Mouse (Mus musculus) adrenal gland, postnatal 25 days (tissue): ENCODE results near the gene Prkd1. TPM values are rescaled to one million over a fixed set of nuclear protein-coding genes. Genes with fewer than 3 reads are reported as not detected.
"Not testable (repeated sequence)": the region's sequence is repeated elsewhere in the genome, so short reads cannot be mapped to it uniquely, and the experiment has no call there.

ENCODE experiments used
- DNase-seq: peaks from one replicate; pipeline ENCODE4 v3.0.0; 2021; ENCODE audit warnings: mixed read lengths
- long read RNA-seq: library from polyadenylated mRNA; stranded (forward); transcript quantifications from one replicate; pipeline ENCODE4 v2.0.0, GENCODE M21; 2021
- total RNA-seq: library from RNA; stranded (reverse); gene quantifications from 2 replicates; pipeline ENCODE4 v1.2.3, GENCODE M21; 2021

Gene Prkd1
- total RNA-seq, result 11.9 and 13.4 TPM in 2 replicates
- long read RNA-seq, partial matches to known transcripts, result 1 of 8 reads
- long read RNA-seq, other reads (novel, unspliced or antisense), result 5 of 8 reads

DNA sequence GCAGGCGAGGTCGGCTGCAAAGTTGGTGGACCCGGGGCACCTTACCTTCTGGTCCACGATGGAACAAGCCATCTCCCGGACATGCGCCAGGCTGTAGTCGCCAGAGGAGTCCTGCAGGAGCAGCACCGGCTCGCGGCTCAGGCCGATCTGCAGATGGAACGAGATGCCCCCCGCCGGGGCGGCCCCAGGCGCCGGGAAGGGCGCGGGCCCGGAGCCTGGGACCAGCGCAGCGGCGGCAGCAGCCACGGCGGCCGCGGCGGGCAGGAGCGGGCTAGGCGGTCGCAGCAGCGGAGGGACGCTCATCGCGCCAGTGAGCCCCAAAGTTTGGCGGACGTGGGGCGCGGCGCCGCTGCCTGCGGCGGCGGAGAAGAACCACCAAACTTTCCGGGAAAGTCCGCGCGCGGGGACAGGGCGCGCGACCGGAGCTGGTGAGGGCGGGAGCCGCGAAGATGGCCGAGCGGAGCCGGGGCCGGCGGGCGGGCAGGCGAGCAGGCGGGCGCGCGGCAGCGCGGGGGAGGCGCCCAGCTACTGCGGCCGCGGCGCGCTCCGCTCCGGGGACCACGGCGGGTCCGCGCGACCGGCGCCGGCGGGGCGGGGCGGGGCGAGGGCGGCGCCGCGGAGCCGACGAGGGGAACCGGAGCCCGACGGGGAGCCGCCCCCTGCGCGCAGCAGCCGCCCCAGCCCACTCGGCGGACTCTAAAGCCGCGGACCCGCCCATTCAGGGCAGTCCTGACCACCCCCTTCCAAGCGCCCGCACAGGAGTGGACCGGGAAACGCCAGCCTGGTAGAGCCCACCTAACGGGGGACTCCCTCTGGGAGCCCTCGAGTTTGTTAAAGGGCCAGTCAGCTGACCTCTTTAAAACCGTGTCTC, at the start of gene Prkd1:
Gene Prkd1 (minus strand): TSS at position 428 of the 871 bp plus-strand sequence.
- DNase-seq, result peak; percentile 84

DNA sequence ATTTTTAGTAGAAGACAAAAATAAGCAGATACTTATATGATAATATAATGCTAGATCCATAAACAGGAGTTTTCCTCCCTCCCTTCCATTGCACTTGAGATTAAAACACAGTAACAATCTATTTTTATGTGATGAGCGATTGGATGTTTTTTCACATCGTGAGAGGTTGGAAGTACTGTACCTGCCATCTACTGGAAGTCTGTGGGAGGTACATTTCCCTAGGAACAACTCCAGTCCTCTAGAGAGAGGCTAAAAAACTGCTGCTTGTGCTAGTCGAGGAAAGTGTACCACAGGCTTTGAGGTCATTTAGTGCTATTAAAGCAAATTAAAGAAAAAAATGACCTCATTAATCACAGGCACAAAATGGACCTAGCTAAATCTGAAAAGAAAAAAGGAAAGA, 48.6 kb upstream of the Prkd1 start:
- no peak for DNase-seq

DNA sequence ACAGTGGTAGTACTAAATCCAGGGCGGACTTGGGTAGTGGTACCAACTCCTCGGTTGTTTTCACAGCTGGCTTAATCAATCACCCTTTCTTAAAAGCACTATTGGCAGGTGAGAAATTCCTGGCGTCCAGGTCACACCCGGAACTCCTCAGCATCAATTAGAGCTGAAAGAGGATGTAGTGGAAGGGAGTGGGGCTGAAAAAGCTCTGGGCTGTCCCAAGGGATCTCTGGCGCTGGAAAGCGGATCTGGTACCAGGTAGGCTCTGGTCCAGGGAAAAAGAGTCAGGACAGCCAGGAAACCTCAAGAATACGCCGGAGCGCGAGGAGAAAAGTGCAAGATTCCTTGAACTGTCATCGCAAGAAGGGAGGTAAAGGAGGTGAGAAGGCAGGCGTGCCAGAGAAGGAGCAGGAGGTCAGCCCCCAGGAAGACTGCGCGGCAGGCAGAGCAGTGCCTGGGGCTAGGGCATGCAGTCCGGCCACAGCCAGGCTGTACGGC, 675 bp downstream of the Prkd1 start:
- no peak for DNase-seq

DNA sequence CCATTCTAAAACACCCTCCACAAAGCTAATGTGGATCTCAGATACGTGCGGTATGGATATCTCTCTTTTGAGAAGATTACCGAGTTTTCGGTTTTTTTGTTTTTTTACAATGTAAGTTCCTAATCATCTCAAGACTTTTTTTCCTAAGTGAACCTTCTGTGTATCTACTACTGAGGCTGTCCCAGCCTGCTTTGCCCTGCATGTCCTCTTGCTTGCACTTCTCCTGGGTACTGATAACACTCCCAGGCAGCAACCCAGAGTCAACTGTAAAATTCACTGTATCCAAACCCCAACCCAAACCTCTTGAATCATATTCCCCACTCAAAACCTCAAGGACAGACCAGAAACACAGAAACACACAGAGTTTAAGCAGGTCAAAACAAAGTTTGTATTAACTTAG, 2.0 kb downstream of the Prkd1 start:
- DNase-seq, result no peak

DNA sequence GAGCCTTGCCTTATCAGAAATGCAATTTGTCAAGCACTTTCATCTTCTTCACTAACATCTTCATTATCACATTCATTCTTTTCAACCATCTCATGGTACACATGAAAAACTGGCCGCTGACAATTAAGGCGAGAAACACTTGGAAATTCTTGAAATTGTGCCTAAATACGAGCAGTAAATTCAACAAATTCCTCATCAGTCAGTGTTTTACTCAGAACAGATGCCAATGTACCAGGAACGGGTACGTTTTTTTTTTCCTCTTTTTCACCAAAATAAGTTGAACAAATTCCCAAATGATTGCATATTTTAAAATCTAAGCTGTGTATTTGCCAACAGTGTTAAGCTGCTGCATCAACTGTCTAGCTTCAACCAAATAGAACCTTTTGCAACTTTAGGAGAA, 6.2 kb downstream of the Prkd1 start:
- no peak for DNase-seq

DNA sequence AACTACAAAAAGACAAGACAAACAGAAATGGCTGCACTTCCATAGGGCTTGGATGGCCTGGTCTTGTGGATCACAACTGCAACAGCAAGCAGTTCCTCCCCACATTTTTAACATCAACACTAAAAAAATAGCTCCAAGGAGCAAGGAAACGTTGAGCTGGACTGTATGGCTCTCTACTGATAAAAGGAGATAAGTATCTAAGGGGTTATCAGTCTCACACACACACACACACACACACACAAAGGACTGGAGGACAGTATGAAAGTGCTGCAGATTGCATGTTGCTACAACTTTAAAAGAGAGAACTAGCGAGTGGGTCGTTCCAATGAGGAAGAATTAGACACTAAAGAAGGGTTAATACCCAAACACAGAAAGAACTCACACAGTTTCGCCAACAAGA, 8.7 kb downstream of the Prkd1 start:
- DNase-seq, result no peak

DNA sequence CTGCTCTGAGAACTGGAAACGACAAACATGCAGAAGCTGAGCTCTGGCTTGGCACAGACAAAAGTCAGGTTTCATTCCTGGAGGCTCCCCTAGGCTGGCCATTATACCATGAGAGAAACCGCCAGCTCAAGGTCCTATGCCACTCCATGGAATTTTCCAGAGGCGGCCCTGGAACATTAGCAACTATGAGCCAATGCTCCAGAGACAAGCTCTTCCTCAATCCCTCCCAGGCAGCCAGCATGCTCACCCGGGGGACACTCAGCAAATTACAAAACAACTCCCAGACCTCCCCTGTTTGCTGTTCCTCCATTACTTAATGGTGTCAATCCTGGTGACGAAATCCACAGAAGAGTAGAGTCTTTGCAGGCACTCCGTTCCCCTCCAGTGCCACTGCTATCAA, 14.5 kb downstream of the Prkd1 start:
- peak; percentile 63 for DNase-seq

DNA sequence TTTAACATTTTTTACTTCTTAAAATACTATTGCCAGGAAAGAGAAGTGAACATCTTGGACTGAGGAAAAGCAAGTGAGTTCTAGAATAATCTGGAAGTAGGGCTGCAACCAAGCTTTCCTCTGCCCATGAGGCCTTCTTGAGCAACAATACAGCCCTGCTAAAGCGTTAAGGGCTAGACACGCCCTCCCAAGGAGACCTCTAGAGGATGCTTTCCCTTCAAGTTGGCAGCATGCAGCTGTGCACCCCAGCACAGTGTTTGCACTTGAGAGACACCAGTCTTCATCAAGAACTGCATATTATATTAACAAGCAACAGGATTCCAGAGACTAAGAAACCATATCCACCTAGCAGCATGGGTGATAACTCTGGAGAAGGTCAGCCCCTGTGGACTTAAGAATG, 22.8 kb downstream of the Prkd1 start:
- not testable (repeated sequence) for DNase-seq

DNA sequence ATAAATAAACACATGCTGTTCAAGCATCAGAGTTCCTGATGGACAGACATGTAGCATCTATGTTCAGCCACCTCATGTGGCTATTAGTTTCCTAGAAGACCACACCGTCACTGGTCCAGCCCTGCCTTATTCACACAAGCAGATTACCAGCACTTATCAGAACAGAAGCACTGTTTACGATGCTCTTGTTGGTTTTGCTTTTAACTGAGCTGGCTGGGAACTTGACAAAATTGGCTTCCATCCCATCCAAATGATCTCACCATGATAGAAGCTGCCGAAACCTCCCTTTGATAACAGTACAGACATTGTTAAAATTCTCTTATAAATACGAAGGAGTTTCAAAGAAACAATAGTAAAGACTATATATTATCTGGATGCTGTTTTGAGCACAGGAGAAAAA, 24.7 kb downstream of the Prkd1 start:
- DNase-seq, result no peak

DNA sequence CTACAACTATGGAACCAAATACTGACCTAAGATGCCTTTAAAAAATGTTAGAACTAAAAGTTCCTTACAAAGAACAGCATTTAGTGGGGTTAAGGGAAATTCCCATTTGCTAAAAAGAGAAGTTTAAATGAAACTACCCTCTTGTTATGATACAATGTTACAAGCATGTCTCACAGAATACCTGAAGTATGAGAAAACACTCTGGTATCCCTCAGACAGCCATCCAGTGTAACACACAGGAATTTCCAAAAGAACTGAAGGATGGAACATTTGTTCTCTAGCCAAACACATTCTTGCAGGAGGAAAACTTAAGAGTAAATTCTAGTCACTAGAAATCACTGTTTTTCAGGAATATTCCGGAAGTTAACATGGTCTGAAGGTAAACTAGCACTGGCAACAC, 33.0 kb downstream of the Prkd1 start:
- DNase-seq, result no peak

DNA sequence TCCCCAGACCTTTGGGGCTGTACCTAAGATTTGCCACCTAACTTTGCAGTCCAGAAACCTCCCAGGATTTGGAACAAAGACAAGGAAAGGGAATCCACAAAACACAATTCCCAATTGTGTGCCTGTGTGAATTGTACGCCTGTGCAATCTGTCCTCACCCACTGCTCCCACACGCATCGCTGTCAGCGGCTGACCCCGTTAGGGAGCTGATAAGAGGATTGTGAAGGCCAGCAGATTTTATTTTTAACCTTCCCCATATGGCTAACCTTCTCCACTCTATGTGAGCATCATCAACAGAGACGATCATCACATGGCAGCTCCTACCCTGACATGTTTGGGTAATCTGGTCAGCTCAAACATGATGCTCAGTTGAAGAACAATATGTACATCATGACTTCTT, 34.6 kb downstream of the Prkd1 start:
- DNase-seq, result no peak

DNA sequence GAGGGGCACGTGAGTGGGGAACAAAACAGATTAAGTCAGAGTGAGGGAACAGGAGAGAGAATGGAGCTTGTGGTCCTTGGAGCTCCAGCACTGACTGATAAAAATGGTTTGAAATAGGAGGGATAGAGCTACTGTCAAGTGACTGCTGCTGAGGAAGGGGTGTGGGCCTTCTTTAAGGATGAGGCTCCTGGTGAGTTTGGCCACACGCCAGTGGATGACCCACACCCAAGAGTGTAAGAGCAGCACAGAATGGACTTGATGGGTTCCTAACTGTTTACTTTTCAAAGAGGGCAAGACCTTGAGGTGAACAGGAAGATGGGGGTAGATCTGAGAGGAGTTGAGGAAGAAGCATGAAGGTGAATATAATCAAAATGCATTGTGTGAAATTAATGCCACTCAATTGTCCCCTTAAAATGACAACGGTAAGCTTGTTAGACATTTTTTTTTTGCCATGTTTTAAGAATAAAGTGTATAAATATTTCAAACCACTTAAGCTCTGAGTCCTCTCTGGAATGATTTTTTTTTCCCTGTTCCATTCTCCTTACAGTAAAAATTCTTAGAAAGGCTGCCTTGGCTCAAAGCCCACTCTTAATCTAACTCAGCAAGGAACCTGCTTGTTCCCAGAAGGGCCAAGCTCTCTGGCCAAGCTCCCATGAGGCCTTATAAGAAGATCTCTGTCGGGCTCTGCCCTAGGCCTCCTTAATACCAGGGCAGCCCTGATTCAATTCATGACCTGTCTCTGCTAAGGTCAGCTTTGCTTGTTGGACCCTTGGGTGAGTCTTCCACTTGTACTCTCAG, 42.0 kb downstream of the Prkd1 start:
- peak; percentile 5 for DNase-seq

DNA sequence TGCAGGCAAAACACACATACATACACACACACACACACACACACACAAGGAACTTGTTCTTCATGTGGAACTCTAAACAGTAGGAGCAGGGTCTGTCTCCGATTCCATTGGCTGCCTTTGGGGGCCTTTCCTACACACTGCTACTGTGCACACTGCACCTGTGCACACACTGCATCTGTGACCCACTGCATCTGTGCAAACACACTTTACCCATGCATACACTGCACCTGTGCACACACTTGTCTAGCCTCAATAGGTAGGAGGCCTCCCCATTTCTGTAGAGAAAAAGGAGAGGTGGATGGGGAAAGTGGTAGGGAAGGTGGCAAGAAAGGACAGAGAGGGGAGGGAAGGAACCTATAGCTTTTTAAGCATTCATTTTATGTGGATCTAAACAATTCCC, 49.5 kb downstream of the Prkd1 start:
- DNase-seq, result no peak

DNA sequence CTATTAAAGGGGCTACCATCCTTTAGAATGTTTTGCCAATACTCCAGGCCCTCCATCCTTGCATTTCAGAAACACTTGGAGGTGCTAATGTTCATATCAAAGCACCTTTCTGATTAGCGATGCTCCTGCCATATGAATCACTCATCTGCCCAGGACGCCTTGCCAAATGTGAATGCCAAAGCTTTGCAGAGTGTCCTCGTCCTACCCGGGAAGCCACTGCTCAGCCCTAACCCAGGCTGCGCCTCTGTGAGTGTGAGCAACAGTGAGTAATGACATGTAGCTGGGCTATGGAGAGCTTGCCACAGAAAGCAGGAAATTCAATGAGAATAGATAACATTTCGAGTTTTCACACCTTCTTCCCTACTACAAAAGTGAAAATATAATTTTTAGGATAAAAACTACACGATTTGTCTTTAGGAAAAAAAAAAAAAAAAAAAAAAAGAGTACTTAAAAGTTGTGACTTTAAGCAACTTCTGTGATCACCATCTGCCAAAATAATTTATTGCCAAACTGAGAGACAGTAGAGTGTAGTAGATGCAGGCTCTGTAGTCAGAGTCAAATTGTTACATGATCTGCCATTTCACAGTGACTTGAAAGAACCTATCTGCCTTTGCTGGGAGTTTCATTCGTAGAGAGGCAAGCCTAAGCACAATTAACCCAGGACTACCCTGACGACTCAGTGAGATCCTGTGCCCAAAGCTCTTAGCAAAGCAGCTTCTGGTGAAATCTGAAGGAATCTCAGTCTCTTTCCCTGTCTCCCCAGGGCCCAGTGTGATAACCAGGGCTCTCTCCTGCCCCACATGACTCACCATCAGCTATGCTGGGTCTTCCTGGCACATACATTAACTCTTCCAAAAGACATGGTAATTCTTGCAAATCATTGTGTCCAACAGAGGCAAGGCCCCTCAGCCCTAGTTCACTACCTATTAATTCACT, 50.6 kb downstream of the Prkd1 start:
- DNase-seq, result peak; percentile 50

DNA sequence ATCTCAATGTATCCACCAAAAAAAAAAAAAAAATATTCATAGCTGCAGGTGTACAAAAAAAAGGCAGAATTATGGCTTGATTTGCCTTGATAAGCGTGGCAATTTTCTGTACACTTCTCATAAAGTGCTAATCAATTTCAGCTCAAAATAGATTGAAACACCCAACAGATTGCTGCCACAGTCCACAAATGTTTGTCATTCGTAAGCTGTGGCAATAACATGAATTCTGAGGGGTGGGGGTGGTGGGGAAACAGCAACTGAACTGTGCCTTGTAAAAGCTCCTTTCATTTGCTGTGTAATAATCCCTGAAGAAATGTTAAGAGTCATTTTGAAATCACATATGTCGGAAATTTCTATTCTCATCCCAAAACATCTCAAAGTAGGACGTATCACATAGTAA, 51.4 kb downstream of the Prkd1 start:
- DNase-seq, result no peak

DNA sequence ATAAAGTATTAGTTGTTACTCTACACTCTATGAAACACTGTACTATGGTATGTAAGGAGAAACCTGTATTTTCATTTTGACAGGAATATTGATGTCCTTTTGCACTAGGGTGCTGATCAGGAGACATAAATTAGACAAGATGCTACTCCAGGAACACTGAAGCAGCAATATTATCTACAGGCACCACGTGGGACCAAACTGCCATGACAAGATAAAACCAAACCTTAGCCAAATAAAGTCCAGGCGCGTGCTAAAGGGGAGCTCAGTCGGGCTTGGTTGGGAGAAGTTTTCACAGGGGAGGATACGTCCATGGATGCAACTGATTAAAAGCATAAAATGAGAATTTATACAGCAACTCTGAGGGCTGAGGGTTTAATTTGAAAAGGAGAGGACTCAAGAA, 53.1 kb downstream of the Prkd1 start:
- DNase-seq, result no peak

DNA sequence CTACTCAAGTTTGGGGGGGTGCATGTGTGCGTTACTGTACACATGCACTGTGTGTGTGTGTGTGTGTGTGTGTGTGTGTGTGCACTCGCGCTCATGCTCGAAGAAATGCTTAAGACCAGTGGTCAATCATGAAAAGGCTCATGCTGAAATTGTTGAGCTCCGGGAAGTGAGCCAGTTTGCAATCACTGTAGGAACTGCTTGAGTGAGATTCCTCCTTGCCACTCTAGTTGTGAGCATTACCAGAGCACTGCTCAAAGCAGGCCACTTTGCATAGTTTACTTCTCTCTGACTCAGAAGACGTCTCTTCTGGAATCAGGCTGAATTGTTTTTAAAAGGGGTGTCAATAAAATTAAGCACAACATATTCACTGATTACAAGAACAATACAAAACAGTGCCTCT, 54.4 kb downstream of the Prkd1 start:
- DNase-seq, result no peak

DNA sequence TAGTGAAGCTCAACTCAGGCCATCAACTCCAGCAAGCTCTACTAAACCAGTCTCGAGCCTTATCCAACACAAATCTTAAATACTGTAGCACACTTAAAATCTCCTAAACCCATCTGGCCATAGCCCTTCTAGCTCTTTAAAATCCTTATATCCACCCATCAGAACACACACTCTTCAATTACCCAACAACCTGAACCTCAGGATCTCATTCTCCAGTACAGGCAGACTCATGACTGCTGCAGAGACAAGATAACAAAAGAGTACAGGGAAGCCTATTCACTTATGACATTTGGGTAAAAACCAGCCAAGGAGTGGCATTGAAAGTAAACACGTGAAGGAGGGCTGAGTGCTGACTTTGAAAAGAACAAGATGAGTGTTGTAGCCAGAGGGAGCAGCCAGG, 55.4 kb downstream of the Prkd1 start:
- no peak for DNase-seq

DNA sequence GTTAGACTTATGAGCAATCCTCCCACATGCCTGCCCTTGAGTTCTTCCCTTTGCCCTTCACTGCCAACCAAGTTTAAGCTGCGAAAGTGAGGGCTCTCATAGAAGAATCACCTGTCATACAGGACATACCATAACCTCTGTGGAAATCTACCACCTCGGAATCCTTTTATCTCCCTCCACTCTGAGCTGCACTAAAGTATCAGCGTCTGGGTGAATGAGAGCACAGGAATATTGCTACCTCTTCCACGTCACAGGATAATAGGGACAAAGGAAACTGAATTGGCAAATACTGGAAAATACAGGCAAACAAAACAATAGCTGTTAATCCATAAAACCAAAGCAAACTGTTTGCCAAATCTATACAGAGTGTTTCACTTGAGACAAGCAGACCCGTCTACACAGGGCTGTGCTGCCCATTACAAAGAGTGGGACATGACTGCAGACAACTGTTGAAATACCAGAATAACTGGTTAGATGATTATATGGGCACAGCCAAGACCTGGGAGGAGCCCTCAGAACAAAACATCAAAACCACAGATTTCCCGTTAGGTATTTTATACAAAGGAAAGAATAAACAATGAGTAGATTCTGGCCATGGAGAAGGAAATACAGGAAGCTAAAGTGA, 60.6 kb downstream of the Prkd1 start:
- DNase-seq, result no peak

DNA sequence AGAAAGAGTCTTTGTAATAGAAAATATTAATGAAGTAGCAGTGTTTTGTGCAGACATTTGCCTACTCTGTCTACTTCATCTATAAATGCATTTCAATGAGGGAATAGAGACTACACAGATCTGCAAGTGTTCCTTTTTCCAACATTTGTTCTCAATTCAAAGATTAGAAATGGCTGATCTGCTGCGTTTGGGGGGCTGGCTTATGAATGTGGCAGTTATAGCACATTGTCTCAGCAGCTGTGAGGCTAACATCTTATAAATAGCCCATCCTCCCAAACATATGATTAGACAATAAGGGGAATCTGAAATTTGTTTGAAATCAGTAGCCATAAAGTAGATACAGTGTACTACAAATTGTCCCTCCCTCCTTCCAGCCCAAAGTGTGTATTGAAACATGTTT, 83.7 kb downstream of the Prkd1 start:
- DNase-seq, result no peak

DNA sequence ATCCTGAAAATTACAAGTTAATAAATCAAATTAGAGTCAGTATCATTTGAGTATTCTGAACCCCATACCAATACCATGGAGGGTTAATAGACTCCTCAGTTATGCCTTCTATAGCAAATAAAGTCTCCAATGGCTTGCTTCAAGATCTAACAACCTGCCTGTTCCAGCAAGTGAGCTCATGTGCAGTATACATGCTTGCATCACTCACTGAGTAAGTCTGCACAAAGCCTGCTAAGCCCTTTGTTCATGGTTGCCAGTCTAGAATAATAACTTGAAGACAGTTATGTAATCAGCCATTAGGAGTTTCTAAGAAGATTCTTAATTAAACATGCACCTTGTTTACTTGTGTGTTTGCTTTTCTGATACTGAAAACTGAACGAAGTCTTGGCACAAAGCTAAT, 88.4 kb downstream of the Prkd1 start:
- DNase-seq, result no peak

DNA sequence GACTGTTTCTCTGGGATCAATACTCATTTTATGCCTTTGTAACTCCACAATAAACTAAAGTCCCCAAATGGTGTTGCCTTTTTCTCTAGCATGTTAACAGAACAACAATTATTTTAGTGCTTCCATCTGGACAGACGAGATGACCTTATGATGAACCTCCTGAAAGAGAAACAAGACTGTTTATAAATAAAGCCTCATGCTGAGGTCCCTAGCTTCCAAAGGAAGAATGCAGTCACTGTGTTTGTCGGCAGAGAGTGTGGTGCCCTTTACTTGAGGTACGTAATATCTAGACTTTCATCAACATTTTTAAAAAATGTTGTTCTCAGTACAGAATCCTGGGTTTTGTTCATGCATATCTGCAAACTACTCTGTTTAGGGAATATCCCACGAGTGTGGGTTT, 90.7 kb downstream of the Prkd1 start:
- DNase-seq, result no peak
